Mouse (Mus musculus) B cell, adult 67 days (primary cell): Measurements from ENCODE around the gene Slc45a1. TPM values are rescaled to one million over a fixed set of nuclear protein-coding genes. Genes with fewer than 3 reads are reported as not detected.

ENCODE experiments used
- total RNA-seq, 2 experiments: library from RNA; stranded (reverse); gene quantifications; 4 replicates each; pipeline ENCODE4 v1.2.4; 2023

The Slc45a1 gene
- total RNA-seq = not detected

DNA sequence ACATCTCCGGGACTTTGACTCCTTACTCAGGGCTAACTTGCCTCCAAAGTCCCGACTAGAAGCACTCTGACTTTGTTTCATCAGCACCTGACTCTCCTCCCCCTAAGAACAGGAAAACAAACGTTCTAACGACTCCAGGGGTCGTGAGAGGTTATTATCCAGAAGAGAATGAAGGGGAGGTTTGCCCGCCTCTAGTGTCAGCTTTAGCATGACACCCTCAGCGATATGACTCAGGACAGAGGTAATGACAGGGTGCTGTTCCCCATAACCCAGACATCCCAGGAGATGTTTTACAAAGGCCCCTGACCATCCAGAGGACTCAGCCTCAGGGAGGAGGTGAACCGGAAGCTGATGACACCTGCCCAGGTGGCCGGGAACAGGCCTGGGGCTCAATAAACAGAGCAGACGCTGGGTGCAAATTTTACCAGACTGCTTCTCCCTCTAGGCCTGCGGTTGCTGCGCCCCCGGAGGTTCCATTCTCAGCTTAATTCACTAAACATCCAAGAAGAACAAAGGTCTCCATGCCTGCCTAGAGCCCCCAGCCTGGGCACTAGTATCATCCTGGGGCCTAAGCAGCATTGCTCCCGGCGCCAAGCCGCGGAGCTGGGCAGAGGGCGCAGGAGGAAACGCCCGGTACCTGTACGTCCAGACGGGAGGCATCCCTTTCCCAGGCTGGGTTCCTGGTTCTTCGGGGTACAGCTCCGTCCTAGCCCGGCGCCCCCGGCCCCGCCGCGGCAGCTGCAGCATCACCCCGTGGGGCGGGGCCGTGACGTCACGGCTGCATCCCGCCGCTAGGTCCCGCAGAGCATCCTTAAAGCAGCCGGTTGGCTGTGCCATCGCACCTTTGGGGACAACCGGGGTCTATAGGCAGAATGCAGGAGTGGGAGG, at the start of gene Slc45a1:
Slc45a1 (minus strand) TSS at position 785 of the 888 bp plus-strand sequence.

Other genes with a start within 250 kb of the Slc45a1 start
- gene Errfi1, start 201.7 kb upstream of the Slc45a1 start, total RNA-seq = 10 to 100 TPM in 1 of 2 experiments, 1 to 10 TPM in 1; 9.0 to 12.8 TPM